Mouse (Mus musculus) midbrain, embryonic 11.5 days (tissue): Measurements from ENCODE around the gene Atp10a. TPM values are rescaled to one million over a fixed set of nuclear protein-coding genes. Genes with fewer than 3 reads are reported as not detected.

Experiments used
- ATAC-seq: fragments of 200-750 bp; cut with Nextera tagmentation; 2 replicates; pipeline ENCODE4 v1.8.0; 2017; ENCODE audit warnings: moderate TSS enrichment, moderate library complexity; ENCODE audit not compliant: low FRiP score
- DNase-seq: peaks from one replicate; pipeline ENCODE4 v3.0.0; 2015; ENCODE audit warnings: low spot score; ENCODE audit errors: missing footprints
- H3K27ac ChIP-seq: fragments of 300-500 bp; sonication (generic); 2 replicates; pipeline ENCODE4 v1.5.1; 2014; ENCODE audit warnings: low read depth, low read length
- H3K27me3 ChIP-seq: fragments of 300-500 bp; sonication (generic); 2 replicates; pipeline ENCODE4 v1.6.1; 2014; ENCODE audit warnings: mild to moderate bottlenecking, low read length, moderate library complexity, mixed read lengths; ENCODE audit not compliant: control insufficient read depth, insufficient read depth
- H3K36me3 ChIP-seq: fragments of 300-500 bp; sonication (generic); 2 replicates; pipeline ENCODE4 v1.6.1; 2014; ENCODE audit warnings: mild to moderate bottlenecking, low read length, moderate library complexity, mixed read lengths; ENCODE audit not compliant: control insufficient read depth, insufficient read depth
- H3K4me1 ChIP-seq: fragments of 300-500 bp; sonication (generic); 2 replicates; pipeline ENCODE4 v1.6.1; 2014; ENCODE audit warnings: low read length; ENCODE audit not compliant: control insufficient read depth, insufficient read depth
- H3K4me2 ChIP-seq: fragments of 300-500 bp; sonication (generic); 2 replicates; pipeline ENCODE4 v1.6.1; 2014; ENCODE audit warnings: mild to moderate bottlenecking, moderate library complexity
- H3K4me3 ChIP-seq: fragments of 300-500 bp; sonication (generic); 2 replicates; pipeline ENCODE4 v1.5.1; 2014; ENCODE audit warnings: low read depth, low read length
- H3K9ac ChIP-seq: fragments of 300-500 bp; sonication (generic); 2 replicates; pipeline ENCODE4 v1.6.1; 2014; ENCODE audit warnings: low read length
- H3K9me3 ChIP-seq: fragments of 300-500 bp; sonication (generic); 2 replicates; pipeline ENCODE4 v1.6.1; 2016; ENCODE audit warnings: low read length; ENCODE audit not compliant: control insufficient read depth
- WGBS: fragments of 180-500 bp; shearing (Covaris S2); extraction: QIAGEN DNeasy Blood & Tissue Kit; methylation state at CpG from one replicate; pipeline ENCODE4 v1.1.7; 2014; 5-methylcytosine and 5-hydroxymethylcytosine counted together
- polyA plus RNA-seq: library from polyadenylated mRNA; unstranded; fragments of >200 nt; fragmentation: Nextera tagmentation; extraction: Ambion mirVana; gene quantifications from 2 replicates; pipeline ENCODE4 v1.2.1, GENCODE M21; 2014

The Atp10a gene
- polyA plus RNA-seq, 1 experiment from 2014 or later: 1.7 TPM

- no peak overlapping the region for H3K4me2 ChIP-seq
- H3K27me3 ChIP-seq: no peaks in the 10 kb centered on the region
- no peak overlapping the region for H3K27ac ChIP-seq
- H3K36me3 ChIP-seq: no peaks in the 10 kb centered on the region
- no peaks in the 10 kb centered on the region for H3K9me3 ChIP-seq
- WGBS: 82% methylated on average over 2 of the region's 2 CpGs
- H3K4me3 ChIP-seq: no peak overlapping the region
- DNase-seq (peak; percentile 39), ATAC-seq (no peak)
- H3K4me1 ChIP-seq: no peaks in the 10 kb centered on the region
- H3K9ac ChIP-seq: no peak overlapping the region
These were observed 62.6 kb downstream of the Atp10a start for GRCm38 (mm10) chr7:58718556-58718955.

DNA sequence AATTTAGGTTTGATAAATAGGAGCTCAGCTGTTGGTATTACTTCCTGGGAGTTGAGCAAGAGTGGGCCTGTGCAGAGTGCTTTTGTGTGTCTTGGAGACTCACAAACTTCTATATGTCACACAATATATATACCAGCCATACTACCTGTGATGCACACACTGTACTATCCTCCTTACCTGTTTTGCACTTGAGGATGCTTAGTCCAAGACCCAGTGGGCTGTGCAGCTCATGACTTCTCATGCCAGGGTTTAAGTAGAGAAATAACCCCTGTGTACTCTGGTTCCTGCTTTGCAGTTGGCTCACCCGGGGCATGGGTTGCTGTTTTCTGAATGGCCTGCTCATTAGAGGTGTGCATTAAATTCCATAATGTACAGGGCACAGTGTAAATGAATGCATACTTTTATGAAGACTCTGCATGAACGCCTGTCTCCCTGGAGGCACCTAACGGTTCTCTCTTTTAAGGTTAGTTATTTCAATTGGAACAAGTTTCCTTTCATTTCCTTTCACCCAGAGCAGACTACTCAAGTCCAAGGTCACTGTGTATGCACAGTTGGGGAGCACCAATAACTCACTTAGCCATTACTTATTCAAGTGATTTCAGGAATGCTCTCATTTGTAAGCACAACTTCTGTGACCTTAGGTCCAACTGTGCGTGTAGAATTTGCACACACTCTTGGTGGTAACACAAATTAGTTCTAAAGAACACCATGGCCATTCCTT, 63.4 kb downstream of the Atp10a start:
- ATAC-seq: no peak
- H3K9ac ChIP-seq: no peak overlapping the region
- H3K4me2 ChIP-seq: no peak overlapping the region
- H3K4me1 ChIP-seq: no peaks in the 10 kb centered on the region
- H3K27ac ChIP-seq: no peak overlapping the region
- DNase-seq: peak; percentile 60
- no peaks in the 10 kb centered on the region for H3K9me3 ChIP-seq
- WGBS: 78% methylated on average over 4 of the region's 4 CpGs
- no peak overlapping the region for H3K4me3 ChIP-seq
- no peaks in the 10 kb centered on the region for H3K27me3 ChIP-seq
- H3K36me3 ChIP-seq: no peaks in the 10 kb centered on the region

DNA sequence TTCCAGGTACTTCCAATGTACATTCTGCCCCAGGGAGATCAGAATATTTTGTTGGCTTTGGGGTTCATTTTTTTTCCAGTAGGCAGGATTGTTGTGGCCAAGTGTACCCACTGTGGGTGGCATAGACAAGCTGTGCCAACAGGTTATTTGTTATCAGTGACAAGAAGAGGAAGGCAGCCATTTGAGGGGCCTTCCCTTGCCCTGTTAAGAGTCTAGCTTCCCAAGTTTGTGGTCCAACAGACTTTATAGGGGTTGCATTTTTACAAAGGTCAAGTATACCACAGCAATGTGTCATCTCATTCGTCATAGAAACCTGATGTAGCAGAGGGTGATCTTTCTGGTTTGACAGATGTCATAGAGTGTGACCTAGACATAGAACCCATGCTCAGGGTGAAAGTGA, 66.3 kb downstream of the Atp10a start:
- ATAC-seq (no peak), DNase-seq (no peak)
- Histone ChIP-seq H3K9ac (no peak overlapping the region), H3K27me3 (no peaks in the 10 kb centered on the region), H3K9me3 (no peaks in the 10 kb centered on the region), H3K4me1 (no peaks in the 10 kb centered on the region), H3K4me3 (no peak overlapping the region), H3K27ac (no peak overlapping the region), H3K36me3 (no peaks in the 10 kb centered on the region), H3K4me2 (no peak overlapping the region)
- 89% methylated on average over 1 of the region's 1 CpGs for WGBS

GRCm38 (mm10) chr7:58730201-58730600, 74.2 kb downstream of the Atp10a start:
- ATAC-seq (no peak), DNase-seq (peak; percentile 51)
- 79% methylated on average over 8 of the region's 8 CpGs for WGBS

GRCm38 (mm10) chr7:58730831-58731230, 74.9 kb downstream of the Atp10a start:
- H3K9me3 ChIP-seq: no peaks in the 10 kb centered on the region
- H3K27ac ChIP-seq: no peak overlapping the region
- DNase-seq (no peak), ATAC-seq (no peak)
- no peak overlapping the region for H3K9ac ChIP-seq
- no peak overlapping the region for H3K4me3 ChIP-seq
- WGBS: 92% methylated on average over 1 of the region's 1 CpGs
- H3K27me3 ChIP-seq: no peaks in the 10 kb centered on the region
- no peaks in the 10 kb centered on the region for H3K4me1 ChIP-seq
- H3K4me2 ChIP-seq: no peak overlapping the region
- no peaks in the 10 kb centered on the region for H3K36me3 ChIP-seq

More at GRCm38 (mm10) chr7:58730201-58730600, 74.2 kb downstream of the Atp10a start:
- Histone ChIP-seq H3K4me1 (no peaks in the 10 kb centered on the region), H3K4me2 (no peak overlapping the region), H3K27me3 (no peaks in the 10 kb centered on the region), H3K9ac (no peak overlapping the region), H3K9me3 (no peaks in the 10 kb centered on the region), H3K4me3 (no peak overlapping the region), H3K27ac (no peak overlapping the region), H3K36me3 (no peaks in the 10 kb centered on the region)

DNA sequence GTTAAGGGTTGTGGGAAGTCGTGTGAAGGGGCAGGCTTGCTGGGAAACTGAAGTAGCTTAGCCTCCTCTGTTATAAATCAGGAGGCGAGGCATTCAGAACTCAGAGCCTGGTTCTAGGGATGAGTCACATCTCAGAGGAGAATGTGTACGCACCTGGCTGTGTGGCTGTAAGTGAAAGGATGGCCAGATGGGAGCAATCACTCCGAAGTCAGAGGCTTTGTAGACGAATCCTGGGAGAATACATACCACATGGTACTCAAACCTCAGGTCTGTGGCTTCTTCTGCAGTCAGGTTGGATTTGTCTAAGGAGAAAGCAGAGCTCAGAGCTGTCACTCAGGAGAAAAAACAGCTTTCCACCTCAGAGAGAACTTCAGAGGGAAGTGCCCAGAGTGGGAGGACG, 76.4 kb downstream of the Atp10a start:
- DNase-seq (peak; percentile 66), ATAC-seq (no peak)
- no peaks in the 10 kb centered on the region for H3K27me3 ChIP-seq
- H3K9ac ChIP-seq: no peak overlapping the region
- no peak overlapping the region for H3K27ac ChIP-seq
- H3K4me2 ChIP-seq: no peak overlapping the region
- no peaks in the 10 kb centered on the region for H3K4me1 ChIP-seq
- no peak overlapping the region for H3K4me3 ChIP-seq
- no peaks in the 10 kb centered on the region for H3K9me3 ChIP-seq
- H3K36me3 ChIP-seq: no peaks in the 10 kb centered on the region
- 80% methylated on average over 6 of the region's 6 CpGs for WGBS

- 77% methylated on average over 6 of the region's 6 CpGs for WGBS
These were observed 77.5 kb downstream of the Atp10a start for GRCm38 (mm10) chr7:58733490-58733901.

GRCm38 (mm10) chr7:58736841-58737547, 81.0 kb downstream of the Atp10a start:
- Histone ChIP-seq H3K27ac (no peak overlapping the region), H3K4me1 (no peaks in the 10 kb centered on the region), H3K4me3 (no peak overlapping the region), H3K4me2 (no peak overlapping the region), H3K9me3 (no peaks in the 10 kb centered on the region), H3K36me3 (no peaks in the 10 kb centered on the region), H3K9ac (no peak overlapping the region), H3K27me3 (no peaks in the 10 kb centered on the region)
- DNase-seq (peak; percentile 41), ATAC-seq (no peak)
- 77% methylated on average over 3 of the region's 3 CpGs for WGBS

More at GRCm38 (mm10) chr7:58733490-58733901, 77.5 kb downstream of the Atp10a start:
- H3K27ac ChIP-seq: no peak overlapping the region
- no peaks in the 10 kb centered on the region for H3K4me1 ChIP-seq
- DNase-seq (peak; percentile 78), ATAC-seq (no peak)
- H3K4me3 ChIP-seq: no peak overlapping the region
- H3K27me3 ChIP-seq: no peaks in the 10 kb centered on the region
- H3K9me3 ChIP-seq: no peaks in the 10 kb centered on the region
- H3K9ac ChIP-seq: no peak overlapping the region
- H3K4me2 ChIP-seq: no peak overlapping the region
- no peaks in the 10 kb centered on the region for H3K36me3 ChIP-seq

DNA sequence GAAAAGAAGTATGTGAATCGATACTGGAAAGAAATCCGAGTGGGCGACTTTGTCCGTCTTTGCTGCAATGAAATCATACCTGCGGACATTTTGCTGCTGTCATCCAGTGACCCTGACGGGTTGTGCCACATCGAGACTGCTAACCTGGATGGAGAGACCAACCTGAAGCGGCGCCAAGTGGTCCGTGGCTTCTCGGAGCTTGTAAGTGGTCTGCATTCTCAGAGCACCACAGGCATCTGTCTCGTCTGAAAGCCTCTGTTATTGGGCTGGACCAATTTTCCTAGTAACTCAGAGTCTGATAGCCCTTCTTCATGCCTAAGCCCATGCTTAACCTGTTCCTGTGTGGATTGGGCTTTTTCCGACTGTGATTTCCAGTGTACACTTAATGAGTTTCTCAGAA, 84.2 kb downstream of the Atp10a start:
- Histone ChIP-seq H3K9ac (no peak overlapping the region), H3K4me2 (no peak overlapping the region), H3K4me3 (no peak overlapping the region), H3K9me3 (no peaks in the 10 kb centered on the region), H3K27me3 (no peaks in the 10 kb centered on the region), H3K4me1 (no peaks in the 10 kb centered on the region), H3K27ac (no peak overlapping the region), H3K36me3 (no peaks in the 10 kb centered on the region)
- ATAC-seq: no peak
- 92% methylated on average over 13 of the region's 13 CpGs for WGBS
- DNase-seq: peak; percentile 73
